26 mouse cellular contexts compared by ENCODE assay signal in the genomic region with DNA sequence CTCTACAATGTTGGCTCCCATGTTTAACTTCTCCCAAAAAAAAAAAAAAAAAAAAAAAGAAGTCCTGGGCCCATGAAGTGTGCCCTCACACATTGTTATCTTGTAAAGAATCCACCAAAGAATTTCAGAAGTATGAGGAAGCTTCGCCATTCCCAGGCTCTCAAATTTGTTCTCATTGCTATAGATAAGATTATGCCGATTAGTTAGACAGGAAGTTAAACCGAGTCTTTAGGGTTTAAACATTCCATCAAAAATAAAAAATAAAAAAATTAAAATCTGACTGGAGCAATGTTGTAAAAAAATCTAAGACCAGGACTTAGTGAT. TPM values are rescaled to one million over a fixed set of nuclear protein-coding genes. Genes with fewer than 3 reads are reported as not detected.
DNase-seq lines count a peak whose midpoint lies in the region; ATAC-seq and TF ChIP-seq lines count a peak whose summit lies in the region.
"Had no signal": no experiment of that assay in that cellular context is flagged by ENCODE, and none has a peak within 500 bp of the region (broad histone marks: within the 10 kb centered on the region; RNA-seq: fewer than 3 reads in every experiment).

No protein-coding gene starts in this region.

- 40% methylated on average over 3 of the region's 3 CpGs for WGBS in liver, embryonic 12.5 days (ENCODE audit: insufficient replicate concordance)
- 45% methylated on average over 3 of the region's 3 CpGs for whole genome bisulfite sequencing in liver, embryonic 11.5 days
- 34% methylated on average over 3 of the region's 3 CpGs for WGBS in liver, embryonic 14.5 days (ENCODE audit: insufficient replicate concordance)
- WGBS in liver, embryonic 15.5 days (ENCODE audit: insufficient replicate concordance), result 29% methylated on average over 3 of the region's 3 CpGs

- DNase-seq in liver, embryonic 11.5 days (ENCODE audit: low spot score), result no peak
- no peak for DNase-seq in liver, embryonic 14.5 days (ENCODE audit: low read depth in 3 of 3, low spot score in 3 of 3)
- DNase-seq in liver, result no peak
- no peak for DNase-seq in MEL (ENCODE audit: low read depth, low spot score)
- DNase-seq in adrenal gland, adult (ENCODE audit: inconsistent age in 2 of 2, low spot score in 1 of 2), result no peak
- DNase-seq in testis, postnatal 10 days (ENCODE audit: low spot score), result no peak
- DNase-seq: adrenal gland, adult 2 months; adrenal gland, postnatal 10 days; adrenal gland, postnatal 25 days; cerebellum, adult 11 months; cerebellum, adult 18-20 months; cerebellum, adult 8-10 months; cerebellum, adult 9-11 months; cerebellum, postnatal 14 days; cerebellum, postnatal 36 days; embryo, embryonic 11 days had no signal

- no peak for ATAC-seq in liver, embryonic 12.5 days
- no peak for ATAC-seq in liver, embryonic 11.5 days (replicated peaks; ENCODE audit: low FRiP score)
- ATAC-seq in liver, embryonic 14.5 days (ENCODE audit: insufficient read depth), result no peak
- no peak for ATAC-seq in liver, embryonic 15.5 days (ENCODE audit: insufficient read depth)
- ATAC-seq: activated CD4-positive, CD25-positive, alpha-beta regulatory T cell, adult 4 months; forebrain, embryonic 14.5 days; forebrain, embryonic 16.5 days; Patski had no signal

- peaks cover 26% of the 10 kb centered on the region for H3K36me3 ChIP-seq in liver, embryonic 12.5 days
- H3K36me3 ChIP-seq in liver, embryonic 11.5 days (ENCODE audit: control insufficient read depth, insufficient read depth, low read length), result 0 out of 2 replicates have a peak, but pooled peaks cover 3% of the 10 kb centered on the region
- H3K36me3 ChIP-seq in liver, embryonic 14.5 days (replicated peaks; ENCODE audit: control insufficient read depth, insufficient read depth, low read depth), result peaks cover 20% of the 10 kb centered on the region
- H3K36me3 ChIP-seq in MEL (ENCODE audit: control insufficient read depth in 1 of 2, insufficient read depth in 2 of 2, low read length in 2 of 2), result peaks cover 6 to 50% of the 10 kb centered on the region in 2 experiments
- H3K36me3 ChIP-seq in liver, embryonic 15.5 days (replicated peaks), result peaks cover 27% of the 10 kb centered on the region
- H3K36me3 ChIP-seq: embryonic facial prominence, embryonic 13.5 days; embryonic facial prominence, embryonic 15.5 days had no signal

- no peaks in the 10 kb centered on the region for H3K27me3 ChIP-seq in liver, embryonic 12.5 days (replicated peaks)
- H3K27me3 ChIP-seq in liver, embryonic 11.5 days (replicated peaks; ENCODE audit: control insufficient read depth, insufficient read depth, low read length), result no peaks in the 10 kb centered on the region
- no peaks in the 10 kb centered on the region for H3K27me3 ChIP-seq in liver, embryonic 14.5 days (ENCODE audit: control insufficient read depth, insufficient read depth, low read length)
- H3K27me3 ChIP-seq in MEL (ENCODE audit: control insufficient read depth in 1 of 2, insufficient read depth in 2 of 2, low read length in 2 of 2), result no peaks in the 10 kb centered on the region
- no peaks in the 10 kb centered on the region for H3K27me3 ChIP-seq in liver, embryonic 15.5 days
- H3K27me3 ChIP-seq: embryonic facial prominence, embryonic 13.5 days; embryonic facial prominence, embryonic 15.5 days; forebrain, embryonic 12.5 days; Patski had no signal

- peak overlapping the region; percentile 69 for H3K27ac ChIP-seq in liver, embryonic 12.5 days
- no peak overlapping the region for H3K27ac ChIP-seq in liver, embryonic 11.5 days (ENCODE audit: low read depth, low read length)
- peak overlapping the region; percentile 6; the same call in 1 of the 2 replicates for H3K27ac ChIP-seq in liver, embryonic 14.5 days
- H3K27ac ChIP-seq in MEL (ENCODE audit: control insufficient read depth, low read depth, low read length), result no peak overlapping the region
- H3K27ac ChIP-seq in liver, embryonic 15.5 days (replicated peaks), result peak overlapping the region; percentile 64
- H3K27ac ChIP-seq: embryonic facial prominence, embryonic 13.5 days; embryonic facial prominence, embryonic 15.5 days; forebrain, embryonic 10.5 days; forebrain, embryonic 12.5 days had no signal

- H3K79me2 ChIP-seq in MEL (ENCODE audit: control insufficient read depth, insufficient read depth, low read length, poor library complexity), result peaks cover 20% of the 10 kb centered on the region

- no peaks in the 10 kb centered on the region for H3K9me3 ChIP-seq in liver, embryonic 12.5 days (replicated peaks)
- no peaks in the 10 kb centered on the region for H3K9me3 ChIP-seq in liver, embryonic 11.5 days (ENCODE audit: control insufficient read depth, low read length)
- H3K9me3 ChIP-seq in liver, embryonic 14.5 days (ENCODE audit: control insufficient read depth, low read length), result no peaks in the 10 kb centered on the region
- no peaks in the 10 kb centered on the region for H3K9me3 ChIP-seq in MEL (replicated peaks; ENCODE audit: insufficient read depth, low read length)
- no peaks in the 10 kb centered on the region for H3K9me3 ChIP-seq in liver, embryonic 15.5 days (replicated peaks)
- H3K9me3 ChIP-seq: embryonic facial prominence, embryonic 13.5 days; embryonic facial prominence, embryonic 15.5 days; forebrain, embryonic 10.5 days; forebrain, embryonic 12.5 days had no signal

- peaks cover 90% of the 10 kb centered on the region for H3K4me1 ChIP-seq in liver, embryonic 12.5 days
- peaks cover 43% of the 10 kb centered on the region for H3K4me1 ChIP-seq in liver, embryonic 11.5 days (replicated peaks; ENCODE audit: control insufficient read depth, insufficient read depth, low read length)
- peaks cover 59 to 66% of the 10 kb centered on the region in 2 experiments for H3K4me1 ChIP-seq in liver, embryonic 14.5 days (replicated peaks; ENCODE audit: control insufficient read depth in 2 of 2, insufficient read depth in 2 of 2, low read length in 1 of 2)
- H3K4me1 ChIP-seq in MEL (ENCODE audit: control insufficient read depth in 1 of 2, insufficient read depth in 2 of 2, low read length in 2 of 2), result peaks cover 39 to 42% of the 10 kb centered on the region in 2 experiments
- H3K4me1 ChIP-seq in liver, embryonic 15.5 days (replicated peaks), result peaks cover 82% of the 10 kb centered on the region
- H3K4me1 ChIP-seq: embryonic facial prominence, embryonic 15.5 days had no signal

- H3K4me2 ChIP-seq in liver, embryonic 12.5 days, result peak overlapping the region; percentile 37; the same call in 1 of the 2 replicates
- H3K4me2 ChIP-seq in liver, embryonic 11.5 days, result no peak overlapping the region
- peak overlapping the region; percentile 43 for H3K4me2 ChIP-seq in liver, embryonic 14.5 days (ENCODE audit: low read depth)
- H3K4me2 ChIP-seq in liver, embryonic 15.5 days, result peak overlapping the region; percentile 38
- H3K4me2 ChIP-seq: embryonic facial prominence, embryonic 13.5 days; embryonic facial prominence, embryonic 15.5 days; forebrain, embryonic 12.5 days had no signal

- no peak for TF ChIP-seq EP300 in liver, embryonic 14.5 days (IDR thresholded peaks at IDR 0.05; ENCODE audit: low read depth)
- TF ChIP-seq EP300 in MEL (IDR thresholded peaks at IDR 0.05; ENCODE audit: low read depth in 1 of 2, low read length in 2 of 2), result peak in 1 of 2 experiments; percentile 57; a peak in 3 of 4 replicates

- no peak overlapping the region for H3K4me3 ChIP-seq in liver, embryonic 12.5 days
- no peak overlapping the region for H3K4me3 ChIP-seq in liver, embryonic 11.5 days (ENCODE audit: low read depth, low read length)
- no peak overlapping the region for H3K4me3 ChIP-seq in liver, embryonic 14.5 days (ENCODE audit: insufficient read depth in 1 of 2, low read depth in 2 of 2, low read length in 2 of 2)
- H3K4me3 ChIP-seq in MEL (ENCODE audit: control insufficient read depth in 1 of 2, insufficient read depth in 1 of 2, low read depth in 2 of 2, low read length in 2 of 2), result no peak overlapping the region
- no peak overlapping the region for H3K4me3 ChIP-seq in liver, embryonic 15.5 days (replicated peaks)
- H3K4me3 ChIP-seq: embryonic facial prominence, embryonic 13.5 days; embryonic facial prominence, embryonic 15.5 days; forebrain, embryonic 10.5 days; forebrain, embryonic 12.5 days had no signal

- TF ChIP-seq POLR2A in MEL (IDR thresholded peaks at IDR 0.05; ENCODE audit: control insufficient read depth in 1 of 2, insufficient read depth in 1 of 2, low read depth in 1 of 2, low read length in 2 of 2, poor library complexity in 1 of 2), result no peak

- H3K9ac ChIP-seq in liver, embryonic 12.5 days, result no peak overlapping the region
- H3K9ac ChIP-seq in liver, embryonic 11.5 days (ENCODE audit: low read depth, low read length), result no peak overlapping the region
- peak overlapping the region; percentile 12; the same call in 1 of the 2 replicates for H3K9ac ChIP-seq in liver, embryonic 14.5 days (replicated peaks)
- H3K9ac ChIP-seq in MEL (ENCODE audit: control insufficient read depth, low read depth, low read length, poor library complexity, severe bottlenecking), result no peak overlapping the region
- H3K9ac ChIP-seq in liver, embryonic 15.5 days, result no peak overlapping the region
- H3K9ac ChIP-seq: embryonic facial prominence, embryonic 13.5 days; embryonic facial prominence, embryonic 15.5 days; forebrain, embryonic 12.5 days had no signal

- no peak for TF ChIP-seq CTCF in liver, embryonic 14.5 days (IDR thresholded peaks at IDR 0.05; ENCODE audit: low read depth)
- TF ChIP-seq CTCF in MEL (IDR thresholded peaks at IDR 0.05 in 2 of 3, conservative IDR thresholded peaks at IDR 0.05 in 1 of 3; ENCODE audit: control insufficient read depth in 1 of 3, insufficient read depth in 1 of 3, low read depth in 2 of 3, low read length in 3 of 3, poor library complexity in 1 of 3, severe bottlenecking in 1 of 3), result no peak

- TF ChIP-seq RAD21 in MEL (IDR thresholded peaks at IDR 0.05; ENCODE audit: low read depth, low read length), result no peak

TF ChIP-seq in MEL, 35 proteins besides CTCF, POLR2A, EP300 and RAD21 (continues in another document):
- no peak for TF ChIP-seq SMC3 (IDR thresholded peaks at IDR 0.05; ENCODE audit: low read depth, low read length)
- TF ChIP-seq USF2 (IDR thresholded peaks at IDR 0.05; ENCODE audit: borderline replicate concordance in 1 of 2, insufficient read depth in 1 of 2, low read depth in 1 of 2, low read length in 2 of 2), result no peak
- TF ChIP-seq E2F4 (IDR thresholded peaks at IDR 0.05; ENCODE audit: borderline replicate concordance, low read depth, low read length), result no peak
- TF ChIP-seq GATA1 (IDR thresholded peaks at IDR 0.05; ENCODE audit: low read depth, low read length), result peak; percentile 70; the same call in 1 of the 2 replicates

RNA-seq across cellular contexts. Expression of gene Slc22a23, which starts 36.4 kb away (rescaled TPM):
- polyA plus RNA-seq in liver, embryonic 12.5 days (2016; fragmentation: Nextera tagmentation; extraction: Ambion mirVana), result 12.8 and 13.8 TPM in 2 replicates
- 11.0 and 11.6 TPM in 2 replicates for polyA plus RNA-seq in liver, embryonic 11.5 days (2014; fragmentation: Nextera tagmentation; extraction: Ambion mirVana)
- polyA plus RNA-seq in liver, embryonic 14.5 days (2012; rRNA removed), result 21.4 and 24.4 TPM in 2 replicates
- polyA plus RNA-seq in liver, embryonic 14.5 days (2014; fragmentation: Nextera tagmentation; extraction: Ambion mirVana), result 9.3 and 11.9 TPM in 2 replicates
- total RNA-seq in MEL (2012; rRNA removed), result 20.0 and 22.2 TPM in 2 replicates
- 10 to 100 TPM in 1 of 2 experiments, not detected in 1; 24.3 TPM for polyA plus RNA-seq in MEL (2012; ENCODE audit: insufficient read depth in 1 of 2, insufficient read length in 2 of 2, low read depth in 1 of 2, low replicate concordance in 2 of 2, missing spikeins in 1 of 2)
- polyA plus RNA-seq in liver, embryonic 15.5 days (2015; fragmentation: Nextera tagmentation; extraction: Ambion mirVana), result 7.4 and 9.1 TPM in 2 replicates

Comparison
In these comparisons a context has a peak if more than half of its experiments do, and no peak if none do; other contexts are left out.
1. H3K27ac ChIP-seq: peak in liver, embryonic 12.5 days (single experiment), liver, embryonic 14.5 days (single experiment) and liver, embryonic 15.5 days (single experiment); none in liver, embryonic 11.5 days (single experiment) and MEL (single experiment).